Mouse (Mus musculus) gonadal fat pad, adult 2 months (tissue): Measurements from ENCODE around the gene Galm. TPM values are rescaled to one million over a fixed set of nuclear protein-coding genes. Genes with fewer than 3 reads are reported as not detected.
"Not testable (repeated sequence)": the region's sequence is repeated elsewhere in the genome, so short reads cannot be mapped to it uniquely, and the experiment has no call there.

Experiments used
- DNase-seq: peaks from one replicate; pipeline ENCODE4 v3.0.0-alpha.2; 2012; ENCODE audit warnings: low read depth
- polyA plus RNA-seq: library from polyadenylated mRNA; depleted of rRNA; stranded (reverse); fragments of >200 nt; gene quantifications from 2 replicates; pipeline ENCODE4 v1.2.3, GENCODE M21; 2012

Gene Galm
- polyA plus RNA-seq, 1 experiment, result 28.1 TPM

DNA sequence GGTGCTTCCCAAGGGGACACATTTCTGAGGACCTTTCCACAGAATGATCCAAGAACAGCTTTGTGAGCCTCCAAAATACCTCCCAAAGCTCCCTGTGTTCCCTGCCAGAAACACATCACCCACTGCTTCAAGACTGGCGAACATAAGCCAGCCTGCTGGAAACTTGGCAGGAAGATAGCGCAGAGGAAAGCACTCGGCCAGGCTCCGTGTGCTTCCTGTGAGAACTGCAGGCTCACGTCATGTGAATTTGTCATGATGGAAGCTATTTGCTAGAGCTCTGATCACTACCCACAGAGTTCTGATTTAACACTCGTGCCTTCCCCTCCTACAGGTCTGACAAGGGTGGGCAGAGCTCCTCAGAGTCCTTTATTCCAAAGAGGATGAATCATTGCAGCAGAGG, 38.5 kb downstream of the Galm start:
- DNase-seq, result no peak

DNA sequence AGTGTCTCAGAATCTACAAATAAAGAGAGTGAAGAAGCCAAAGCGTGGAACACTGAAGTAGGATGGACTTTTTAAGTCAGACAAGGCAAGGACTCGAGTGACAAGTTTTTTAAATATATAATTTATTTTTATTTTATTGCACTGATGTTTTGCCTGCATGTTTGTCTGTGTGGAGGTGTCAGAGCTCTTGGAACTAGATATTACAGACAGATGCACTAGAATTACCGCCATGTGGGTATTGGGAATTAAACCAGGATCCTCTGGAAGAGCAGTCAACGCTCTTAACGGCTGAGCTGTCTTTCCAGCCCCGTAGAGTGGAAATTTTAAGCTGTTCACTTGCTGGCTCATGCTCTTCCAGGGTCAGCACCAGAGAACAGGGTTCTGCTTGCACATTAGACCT, 39.1 kb downstream of the Galm start:
- no peak for DNase-seq

DNA sequence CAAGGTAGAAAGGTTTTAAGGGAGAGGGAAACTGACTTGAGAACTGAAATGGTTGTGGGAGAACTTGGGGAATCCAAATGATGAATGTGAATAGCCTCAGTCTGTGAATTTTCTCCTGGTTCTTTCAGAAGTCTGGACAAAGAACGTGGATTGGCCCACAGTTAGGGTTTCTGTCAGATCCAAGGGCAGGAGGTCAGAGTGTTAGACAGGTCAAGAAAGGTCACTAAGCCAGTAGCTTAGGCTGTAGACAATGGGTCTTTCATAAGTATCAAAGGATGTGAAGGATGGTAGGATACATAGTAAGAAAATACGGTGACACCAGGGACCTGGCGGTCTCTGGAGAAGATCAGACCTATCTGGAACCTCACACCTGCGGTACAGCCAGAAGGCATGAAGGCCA, 40.2 kb downstream of the Galm start:
- DNase-seq, result no peak

DNA sequence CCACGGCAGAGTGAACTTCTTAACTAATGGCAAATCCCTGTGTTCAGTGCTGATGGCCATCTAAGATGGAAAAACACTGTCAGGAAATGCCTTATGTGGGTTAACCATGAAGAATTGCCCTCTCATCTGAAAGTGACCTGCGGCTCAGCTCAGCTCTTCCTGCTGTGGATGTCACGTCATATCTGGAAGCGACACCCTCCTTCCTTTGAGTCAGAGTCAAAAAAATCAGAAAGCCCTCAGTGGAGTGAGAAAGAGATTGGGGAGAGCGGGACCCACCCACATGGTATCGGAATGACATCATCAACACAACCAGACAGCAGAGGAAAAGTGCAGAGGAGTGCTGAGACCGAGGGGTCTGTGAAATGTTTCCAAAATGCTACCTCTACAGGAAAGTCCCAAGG, 40.6 kb downstream of the Galm start:
- no peak for DNase-seq

DNA sequence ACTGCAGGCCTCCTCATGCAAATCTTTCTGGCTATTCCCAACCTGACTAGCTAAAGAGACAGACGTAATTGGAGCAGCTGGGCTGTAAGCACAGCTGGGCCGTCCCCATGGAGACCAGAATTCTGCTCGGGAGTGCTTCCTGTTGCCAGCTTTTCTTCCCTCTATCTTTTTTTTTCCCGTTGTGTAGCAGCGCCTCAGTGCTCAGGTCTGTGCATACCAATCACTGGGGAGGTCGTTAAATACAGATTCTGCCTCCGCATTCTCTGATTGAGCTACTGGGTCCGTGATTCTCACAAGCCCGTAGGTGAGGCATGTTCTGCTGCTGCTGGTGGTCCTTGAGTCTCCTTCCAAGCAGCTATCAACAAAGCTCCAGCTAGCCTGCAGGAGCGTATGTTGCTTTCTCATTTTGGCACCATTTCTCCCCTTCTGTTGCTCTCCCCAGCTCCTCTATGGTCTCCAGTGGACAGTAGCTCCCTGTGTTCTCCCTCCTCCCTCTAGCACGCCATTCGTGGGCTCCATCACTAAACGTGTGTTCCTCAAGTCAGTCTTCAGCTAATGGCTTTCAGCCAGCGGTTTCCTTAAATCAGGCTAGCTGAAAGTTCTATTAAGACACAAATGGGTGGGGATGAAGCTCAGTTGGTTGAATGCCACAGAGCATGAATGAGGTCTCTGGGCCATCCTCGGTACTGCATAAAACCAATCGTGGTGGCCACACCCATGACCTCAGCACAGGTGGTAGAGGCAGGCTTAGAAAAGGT, 41.3 kb downstream of the Galm start:
- DNase-seq, result no peak

DNA sequence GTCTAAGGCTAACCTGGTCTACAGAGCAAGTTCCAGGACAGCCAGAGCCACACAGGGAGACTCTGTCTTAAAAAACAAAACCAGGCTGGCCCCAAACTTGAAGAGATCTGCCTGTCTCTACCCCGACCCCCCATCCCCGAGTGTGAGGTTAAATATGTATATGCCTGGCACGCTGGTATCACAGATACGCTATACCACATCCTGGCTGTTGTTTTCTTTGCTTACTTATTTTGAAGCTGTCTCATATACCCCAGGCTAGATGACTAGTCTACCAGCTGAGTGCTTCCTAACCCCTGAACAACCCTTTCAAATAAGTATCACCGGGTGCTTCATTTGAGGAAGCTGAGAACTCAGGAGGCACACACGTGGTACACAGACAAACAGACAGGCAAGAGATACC, 42.5 kb downstream of the Galm start:
- no peak for DNase-seq

DNA sequence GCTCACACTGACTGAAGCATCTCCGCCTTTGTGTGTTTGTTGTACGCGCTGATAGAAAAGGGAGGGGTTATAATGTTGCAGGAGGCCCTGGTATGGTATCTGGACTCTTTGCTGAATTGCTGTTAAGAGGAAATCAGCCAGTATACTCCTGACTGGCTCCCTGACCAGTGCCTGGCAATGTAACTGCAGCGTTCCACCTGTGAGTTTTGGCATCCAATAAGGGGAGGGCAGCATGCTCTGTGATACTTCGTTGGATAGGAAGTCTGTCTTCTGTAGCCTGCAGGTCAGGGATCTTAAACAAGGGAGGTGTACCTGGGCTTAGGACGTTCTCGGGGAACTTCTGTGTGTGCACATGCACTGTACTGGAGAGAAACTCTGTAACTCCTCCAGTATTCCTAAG, 43.7 kb downstream of the Galm start:
- no peak for DNase-seq

DNA sequence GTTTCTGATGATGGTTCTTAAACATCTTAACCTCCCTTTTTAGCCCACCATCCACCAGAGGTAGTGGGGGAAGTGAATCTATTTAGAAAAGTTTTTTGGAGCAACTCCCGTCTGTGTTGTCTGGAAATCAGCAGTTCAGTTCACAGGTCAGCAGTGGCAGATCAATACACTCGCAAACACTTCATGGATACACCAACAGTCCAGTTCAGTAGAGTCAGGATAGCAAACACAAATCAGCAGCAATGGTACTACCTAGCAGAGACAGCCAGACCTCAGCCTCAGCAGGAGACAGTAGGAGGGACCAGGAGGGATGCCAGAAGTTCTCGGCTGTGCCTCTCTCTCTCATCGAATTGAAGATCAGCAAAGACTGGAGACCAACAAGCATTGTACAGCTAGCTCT, 44.7 kb downstream of the Galm start:
- no peak for DNase-seq

DNA sequence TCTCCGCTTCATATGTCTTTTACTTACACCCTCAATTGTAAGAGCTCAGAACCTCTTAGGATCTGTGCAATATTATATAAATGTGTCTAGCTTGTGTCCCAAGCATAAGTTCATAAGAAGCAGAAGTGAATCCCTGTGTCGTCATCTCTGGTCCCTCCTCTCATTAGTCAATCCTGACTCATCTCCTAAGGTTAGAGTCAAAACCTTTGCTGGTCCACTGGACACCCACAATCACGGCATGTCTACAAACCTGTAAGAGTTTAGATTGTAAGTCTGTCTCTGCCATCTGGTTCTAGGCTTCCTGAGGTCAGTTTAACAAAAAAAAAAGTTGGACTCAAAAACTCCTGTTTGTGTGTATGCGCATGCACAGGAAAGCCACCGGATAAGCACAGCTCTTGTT, 45.5 kb downstream of the Galm start:
- DNase-seq, result no peak

DNA sequence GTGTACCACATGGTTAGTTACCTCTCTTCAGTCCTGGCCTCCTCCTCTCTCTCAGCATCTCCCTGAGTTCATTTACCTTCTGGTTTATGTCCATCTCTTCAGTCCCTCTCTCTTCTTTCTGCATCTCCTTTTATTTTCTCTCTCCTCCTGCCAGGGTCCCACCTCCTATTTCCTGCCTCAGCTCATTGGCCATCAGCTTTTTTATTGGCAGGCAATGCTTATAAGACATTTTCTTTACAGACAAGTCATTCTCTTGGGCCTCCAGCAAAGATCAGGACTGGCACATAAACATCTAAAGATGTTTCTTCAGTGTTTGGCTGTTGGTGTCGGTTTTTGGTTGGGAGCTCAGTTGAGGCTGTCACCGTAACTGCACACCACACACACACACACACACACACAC, 46.4 kb downstream of the Galm start:
- DNase-seq, result no peak

DNA sequence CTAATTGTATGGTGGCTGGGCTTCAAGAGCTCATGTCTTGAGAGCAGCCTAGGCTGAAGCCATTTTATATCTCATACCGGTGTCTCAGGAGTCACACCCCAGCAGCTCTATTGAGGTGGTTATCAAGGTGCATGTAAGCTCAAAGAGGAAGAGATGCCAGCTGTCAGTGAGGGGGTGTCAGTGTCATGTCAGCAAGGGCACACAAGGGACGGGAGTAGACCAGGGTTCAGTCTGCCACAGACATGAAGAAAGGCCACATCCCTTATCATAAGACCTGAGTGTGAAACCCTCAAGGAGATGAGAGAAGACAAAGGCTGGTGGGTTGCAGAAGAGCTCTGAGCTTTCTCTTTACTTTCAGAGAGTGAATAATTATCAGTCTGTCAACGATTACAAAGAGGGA, 46.9 kb downstream of the Galm start:
- no peak for DNase-seq

DNA sequence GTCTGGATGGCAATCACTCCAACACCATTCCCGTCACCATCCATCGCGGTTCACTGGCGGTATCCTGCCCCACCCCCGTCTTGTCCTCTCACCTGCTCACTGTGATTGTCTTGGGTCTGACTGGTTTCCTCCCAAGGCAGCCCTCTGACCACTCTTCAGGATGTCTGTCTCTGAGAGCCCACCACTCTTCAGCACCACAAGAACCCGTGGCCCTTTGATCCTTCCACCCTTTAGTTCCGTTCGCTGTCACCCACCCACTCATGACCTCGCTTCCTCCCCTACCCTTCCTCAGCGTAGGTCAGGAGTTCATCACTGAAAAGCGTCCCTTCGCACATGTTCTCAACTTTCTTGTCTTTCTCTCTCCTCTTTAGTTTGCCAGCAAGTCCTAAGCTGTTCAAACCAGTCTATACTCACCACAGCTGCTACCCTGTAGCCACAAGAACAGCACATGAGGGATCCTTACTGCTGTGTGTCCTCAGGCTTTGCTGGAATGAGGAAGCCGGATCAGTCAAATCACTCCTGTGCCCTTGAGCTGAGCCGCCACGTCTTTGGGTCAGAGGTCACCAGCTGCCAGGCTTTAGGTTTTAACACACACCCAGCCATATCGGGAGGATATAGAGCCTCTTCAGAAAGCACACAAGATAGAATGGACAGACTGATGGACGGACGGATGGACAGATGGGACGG, 47.6 kb downstream of the Galm start:
- DNase-seq, result no peak

DNA sequence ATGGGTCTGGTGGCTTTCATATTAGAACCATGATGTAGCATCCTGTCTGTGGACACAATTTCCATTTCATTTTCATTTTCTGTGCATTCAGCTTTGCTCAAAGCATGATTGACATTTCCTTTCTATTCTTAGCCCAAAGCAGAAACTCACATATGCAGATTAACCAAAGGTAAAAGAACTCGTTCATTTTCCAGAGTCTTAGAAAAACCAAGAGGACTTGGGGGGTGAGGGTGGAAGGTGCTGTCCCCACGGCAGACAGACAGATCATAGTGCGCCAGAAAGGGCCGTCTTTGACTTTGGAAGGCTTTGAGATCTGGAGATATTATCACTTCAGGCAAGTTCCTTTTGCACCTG, 48.1 kb downstream of the Galm start:
- no peak for DNase-seq

DNA sequence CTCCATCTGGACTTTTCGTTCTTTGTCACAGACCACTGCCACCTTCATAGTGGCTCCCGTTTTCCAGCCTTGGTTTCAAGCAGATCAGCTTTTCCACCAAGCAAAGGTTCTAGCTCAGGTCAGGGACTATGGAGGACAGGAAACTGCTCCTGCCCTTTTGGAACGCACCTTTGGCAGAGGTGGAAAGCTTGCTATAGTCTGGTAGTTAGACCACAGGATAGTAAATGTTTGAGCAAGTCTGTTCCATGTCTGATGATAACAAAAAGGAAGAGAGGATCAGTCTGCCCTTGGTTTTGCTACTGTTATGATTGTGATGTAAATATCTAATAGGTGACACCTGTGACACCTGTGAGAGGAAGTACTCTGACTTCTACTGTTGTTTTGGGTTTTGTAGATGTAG, 48.7 kb downstream of the Galm start:
- no peak for DNase-seq

DNA sequence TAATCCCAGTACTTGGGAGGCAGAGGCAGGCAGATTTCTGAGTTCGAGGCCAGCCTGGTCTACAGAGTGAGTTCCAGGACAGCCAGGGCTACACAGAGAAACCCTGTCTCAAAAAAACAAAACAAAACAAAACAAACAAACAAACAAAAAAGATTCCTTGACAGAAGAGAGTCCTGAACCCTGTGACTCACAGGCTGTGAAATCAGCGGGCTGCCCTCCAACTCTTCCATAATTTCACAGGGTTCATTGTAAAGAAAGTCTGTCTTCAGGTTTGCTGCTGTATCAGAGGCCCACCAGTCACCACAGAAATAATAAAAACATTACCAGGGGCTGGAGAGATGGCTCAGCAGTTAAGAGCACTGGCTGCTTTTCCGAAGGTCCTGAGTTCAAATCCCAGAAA, 51.6 kb downstream of the Galm start:
- not testable (repeated sequence) for DNase-seq

DNA sequence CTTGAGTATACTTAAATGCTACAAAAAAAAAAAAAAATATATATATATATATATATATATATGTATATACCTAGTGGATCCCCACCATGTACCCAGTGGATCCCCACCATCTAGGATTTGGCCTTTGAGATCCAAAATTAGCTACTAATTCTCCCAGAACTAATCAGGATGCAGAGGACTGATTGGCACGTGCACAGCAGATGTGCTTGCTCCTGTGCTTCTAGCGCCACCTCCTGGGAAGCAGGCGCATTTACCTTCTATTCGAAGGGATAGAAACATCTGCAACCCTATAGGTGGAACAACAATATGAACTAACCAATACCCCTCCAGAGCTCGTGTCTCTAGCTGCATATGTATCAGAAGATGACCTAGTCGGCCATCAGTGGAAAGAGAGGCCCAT, 52.7 kb downstream of the Galm start:
- DNase-seq, result no peak

DNA sequence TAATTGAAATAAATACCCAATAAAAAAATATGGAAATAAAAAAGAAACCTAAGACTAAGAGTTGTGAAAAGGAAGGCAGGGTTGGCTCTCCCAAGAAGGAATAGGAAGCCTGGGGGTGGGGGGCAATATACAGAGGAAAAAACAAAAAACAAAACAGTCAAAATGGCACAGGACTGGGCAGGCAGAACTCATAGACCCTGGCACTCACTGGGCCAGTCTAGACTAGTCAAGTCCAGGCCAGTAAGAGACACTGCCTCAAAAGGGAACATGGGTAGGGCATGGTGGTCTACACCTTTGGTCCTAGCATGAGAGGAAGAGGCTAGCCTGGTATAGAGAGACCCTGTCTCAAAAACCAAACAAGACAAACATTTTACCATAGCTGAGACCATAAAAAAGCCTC, 53.2 kb downstream of the Galm start:
- no peak for DNase-seq

DNA sequence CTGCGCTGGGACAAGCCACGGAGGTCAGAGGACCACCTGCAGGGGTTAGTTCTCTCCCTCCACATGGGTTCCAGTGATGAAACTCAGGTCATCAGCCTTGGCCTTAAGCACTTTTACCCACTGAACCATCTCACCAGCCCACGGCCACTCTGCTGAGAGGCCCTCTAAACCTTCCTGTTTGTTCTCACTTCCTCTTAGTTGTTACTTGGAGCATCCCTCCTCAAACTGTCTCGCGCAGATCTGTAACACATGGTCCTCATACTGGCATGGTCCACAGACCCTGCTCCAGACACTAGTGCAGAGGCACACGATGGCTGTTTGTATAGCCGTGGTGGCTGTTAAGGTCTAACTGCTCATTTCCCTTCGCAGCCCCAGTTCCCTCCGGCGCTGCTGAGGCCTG, 56.3 kb downstream of the Galm start:
- DNase-seq, result no peak

DNA sequence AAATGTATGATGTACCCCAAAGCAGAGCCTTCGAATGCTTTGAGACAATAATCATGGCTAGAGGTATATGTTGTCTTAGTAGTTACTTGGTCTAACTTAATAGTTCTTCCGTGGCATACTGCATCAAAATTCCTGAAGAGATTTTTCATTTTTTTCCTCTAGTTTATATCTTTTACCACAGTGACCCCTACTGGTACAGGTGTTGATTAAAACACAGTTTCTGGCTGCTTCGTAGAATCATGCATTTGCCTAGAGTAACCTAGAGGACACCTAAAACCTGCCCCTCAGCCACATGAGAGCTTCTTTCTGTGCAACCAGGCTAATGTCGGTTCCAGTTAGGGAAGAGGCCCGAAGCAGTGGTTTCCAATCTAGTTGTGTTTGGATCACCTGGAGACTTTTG, 65.8 kb downstream of the Galm start:
- DNase-seq, result no peak

DNA sequence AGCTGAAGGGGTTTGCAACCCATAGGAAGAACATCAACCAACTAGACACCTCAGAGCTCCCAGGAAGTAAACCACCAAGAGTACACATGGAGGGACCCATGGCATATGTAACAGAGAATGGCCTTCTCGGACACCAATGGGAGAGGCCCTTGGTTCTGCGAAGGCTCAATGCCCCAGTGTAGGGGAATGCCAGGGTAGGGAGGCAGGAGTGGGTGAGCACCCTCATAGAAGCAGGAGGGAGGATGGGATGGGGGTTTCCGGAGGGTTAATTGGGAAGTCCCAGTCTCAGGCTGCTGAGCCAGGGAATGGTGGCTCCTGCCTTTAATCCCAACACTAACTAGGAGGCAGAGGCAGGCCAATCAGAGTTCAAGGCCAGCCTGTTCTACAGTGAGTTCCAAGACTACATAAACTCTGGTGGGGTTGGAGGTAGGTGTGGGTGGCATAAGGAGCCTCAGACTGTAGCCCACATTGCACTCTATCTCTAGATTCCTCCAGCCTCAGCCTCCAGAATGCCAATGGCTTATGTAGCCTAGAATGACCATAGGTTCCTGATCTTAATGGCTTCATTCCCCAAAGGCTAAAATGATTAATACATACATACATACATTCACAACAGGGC, 72.0 kb downstream of the Galm start:
- DNase-seq, result no peak

DNA sequence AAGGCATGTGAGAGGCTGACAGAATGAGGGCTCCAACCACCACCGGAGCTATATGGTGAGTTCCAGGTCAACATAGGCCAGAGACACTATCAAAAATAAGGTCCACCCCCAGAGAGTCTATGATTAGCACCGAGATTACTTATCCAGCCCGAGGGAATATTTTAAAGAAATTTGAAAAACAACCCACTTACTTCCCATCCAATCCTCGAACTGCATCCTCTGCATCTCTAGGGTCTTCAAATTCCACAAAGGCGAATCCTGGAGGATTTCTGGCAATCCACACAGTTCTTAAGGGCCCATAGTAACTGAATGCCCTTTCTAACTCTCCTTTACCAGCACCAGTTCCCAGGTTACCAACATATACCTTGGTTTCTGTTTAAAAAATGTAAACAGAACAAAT, 78.4 kb downstream of the Galm start:
- DNase-seq, result no peak

DNA sequence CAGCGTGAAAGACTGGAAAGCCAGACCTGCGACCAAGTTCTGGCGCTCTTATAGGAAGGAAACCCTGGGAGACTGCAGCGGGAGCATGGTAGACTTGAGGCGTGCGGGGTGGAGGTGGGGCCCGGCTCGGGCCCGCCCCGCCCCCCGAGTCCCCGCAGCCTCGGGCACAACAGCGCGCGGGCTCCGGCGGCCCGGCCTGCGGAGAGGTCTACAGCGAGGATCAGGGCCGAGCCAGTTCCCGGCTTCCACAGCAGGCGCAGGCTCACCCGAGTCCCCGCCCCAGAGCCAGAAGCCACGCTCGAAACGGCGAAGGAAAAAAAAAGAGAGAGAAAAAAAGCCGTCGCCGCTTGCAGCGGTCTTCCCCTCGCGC, 79.0 kb downstream of the Galm start:
- DNase-seq, result no peak
